Mouse (Mus musculus) ES-E14 (cell line): ENCODE results near the gene Dab1.

Experiments used
- CHD2 ChIP-seq: IDR thresholded peaks from 2 replicates; pipeline ENCODE4 v1.6.1; 2014; ENCODE audit warnings: mild to moderate bottlenecking, low read depth, low read length, inconsistent platforms
- HCFC1 ChIP-seq: IDR thresholded peaks from 2 replicates; pipeline ENCODE4 v1.6.1; 2012; ENCODE audit warnings: low read length, inconsistent platforms, borderline replicate concordance; ENCODE audit not compliant: insufficient read depth
- ZC3H11A ChIP-seq: IDR thresholded peaks from 2 replicates; pipeline ENCODE4 v1.6.1; 2012; ENCODE audit warnings: low read depth, mild to moderate bottlenecking, inconsistent platforms, low read length, borderline replicate concordance
- ZNF384 ChIP-seq: IDR thresholded peaks from 2 replicates; pipeline ENCODE4 v1.6.1; 2012; ENCODE audit warnings: low read depth, low read length, inconsistent platforms

- TF ChIP-seq CHD2, result no peak
- no peak for TF ChIP-seq HCFC1
- no peak for TF ChIP-seq ZC3H11A
- no peak for TF ChIP-seq ZNF384
Measured at GRCm38 (mm10) chr4:103706501-103706900, 87.3 kb downstream of the Dab1 start.
